Mouse (Mus musculus): ENCODE results near the gene Ak5.

- TF ChIP-seq CTCF (IDR thresholded peaks at IDR 0.05; ENCODE audit: borderline replicate concordance, extremely low read depth, insufficient read depth, insufficient read length) (no peak), POLR2A (IDR thresholded peaks at IDR 0.05; ENCODE audit: borderline replicate concordance, extremely low read depth, insufficient read depth, insufficient read length, poor library complexity, severe bottlenecking) (no peak)
These were observed 118.1 kb downstream of the Ak5 start for GRCm38 (mm10) chr3:152550031-152550430.

Data from brain, embryonic 14.5 days (tissue).